Mouse (Mus musculus): ENCODE results near the gene Usp7. TPM values are rescaled to one million over a fixed set of nuclear protein-coding genes. Genes with fewer than 3 reads are reported as not detected.

The Usp7 gene
- polyA plus RNA-seq, 1 experiment, result 26.2 TPM

GRCm38 (mm10) chr16:8663606-8664539, 128.2 kb downstream of the Usp7 start:
- TF ChIP-seq CTCF (conservative IDR thresholded peaks at IDR 0.05; ENCODE audit: insufficient read depth, insufficient read length, low read depth, low read length) (no peak), POLR2A (IDR thresholded peaks at IDR 0.05; ENCODE audit: low read depth, low read length) (no peak)
- H3K4me3 ChIP-seq (ENCODE audit: insufficient read depth, low read depth, low read length), result no peak overlapping the region
- peak overlapping the region; percentile 62 for H3K27ac ChIP-seq (ENCODE audit: insufficient read depth, low read depth, low read length)
- DNase-seq, result peak; percentile 73
- H3K27me3 ChIP-seq (replicated peaks; ENCODE audit: control insufficient read depth, insufficient read depth, low read length), result no peaks in the 10 kb centered on the region
- H3K36me3 ChIP-seq (ENCODE audit: control insufficient read depth, insufficient read depth, low read length), result no peaks in the 10 kb centered on the region
- H3K4me1 ChIP-seq (ENCODE audit: control insufficient read depth, insufficient read depth, low read length), result peaks cover 14% of the 10 kb centered on the region
- WGBS, result 53% methylated on average over 24 of the region's 24 CpGs

GRCm38 (mm10) chr16:8663022-8663421, 129.1 kb downstream of the Usp7 start:
- WGBS, result 76% methylated on average over 2 of the region's 2 CpGs
- TF ChIP-seq CTCF (conservative IDR thresholded peaks at IDR 0.05; ENCODE audit: insufficient read depth, insufficient read length, low read depth, low read length) (no peak), POLR2A (IDR thresholded peaks at IDR 0.05; ENCODE audit: low read depth, low read length) (no peak)
- peak overlapping the region; percentile 62 for H3K27ac ChIP-seq (ENCODE audit: insufficient read depth, low read depth, low read length)
- peak; percentile 51 for DNase-seq
- no peaks in the 10 kb centered on the region for H3K36me3 ChIP-seq (ENCODE audit: control insufficient read depth, insufficient read depth, low read length)
- H3K27me3 ChIP-seq (replicated peaks; ENCODE audit: control insufficient read depth, insufficient read depth, low read length), result no peaks in the 10 kb centered on the region
- H3K4me3 ChIP-seq (ENCODE audit: insufficient read depth, low read depth, low read length), result no peak overlapping the region
- H3K4me1 ChIP-seq (ENCODE audit: control insufficient read depth, insufficient read depth, low read length), result peaks cover 17% of the 10 kb centered on the region

- Histone ChIP-seq H3K27me3 (replicated peaks; ENCODE audit: control insufficient read depth, insufficient read depth, low read length) (no peaks in the 10 kb centered on the region), H3K27ac (ENCODE audit: insufficient read depth, low read depth, low read length) (no peak overlapping the region), H3K4me1 (ENCODE audit: control insufficient read depth, insufficient read depth, low read length) (peaks cover 9% of the 10 kb centered on the region; the same call in 1 of the 2 replicates), H3K36me3 (ENCODE audit: control insufficient read depth, insufficient read depth, low read length) (no peaks in the 10 kb centered on the region), H3K4me3 (ENCODE audit: insufficient read depth, low read depth, low read length) (no peak overlapping the region)
- TF ChIP-seq CTCF (conservative IDR thresholded peaks at IDR 0.05; ENCODE audit: insufficient read depth, insufficient read length, low read depth, low read length), result no peak
- no peak for TF ChIP-seq POLR2A (IDR thresholded peaks at IDR 0.05; ENCODE audit: low read depth, low read length)
- DNase-seq, result peak; percentile 75
- 79% methylated on average over 4 of the region's 4 CpGs for WGBS
Observed at GRCm38 (mm10) chr16:8658764-8659163, 133.3 kb downstream of the Usp7 start.

- H3K27ac ChIP-seq (ENCODE audit: insufficient read depth, low read depth, low read length), result no peak overlapping the region
- no peaks in the 10 kb centered on the region for H3K36me3 ChIP-seq (ENCODE audit: control insufficient read depth, insufficient read depth, low read length)
- TF ChIP-seq POLR2A (IDR thresholded peaks at IDR 0.05; ENCODE audit: low read depth, low read length), result no peak
- no peak for TF ChIP-seq CTCF (conservative IDR thresholded peaks at IDR 0.05; ENCODE audit: insufficient read depth, insufficient read length, low read depth, low read length)
- no peak for DNase-seq
- WGBS, result 80% methylated on average over 4 of the region's 4 CpGs
- H3K27me3 ChIP-seq (replicated peaks; ENCODE audit: control insufficient read depth, insufficient read depth, low read length), result no peaks in the 10 kb centered on the region
- H3K4me1 ChIP-seq (ENCODE audit: control insufficient read depth, insufficient read depth, low read length), result peaks cover 7% of the 10 kb centered on the region; the same call in 1 of the 2 replicates
- H3K4me3 ChIP-seq (ENCODE audit: insufficient read depth, low read depth, low read length), result no peak overlapping the region
Observed at GRCm38 (mm10) chr16:8658349-8658748, 133.8 kb downstream of the Usp7 start.

GRCm38 (mm10) chr16:8656256-8656655, 135.9 kb downstream of the Usp7 start:
- no peak for DNase-seq

GRCm38 (mm10) chr16:8655599-8655998, 136.5 kb downstream of the Usp7 start:
- Histone ChIP-seq H3K27me3 (replicated peaks; ENCODE audit: control insufficient read depth, insufficient read depth, low read length) (no peaks in the 10 kb centered on the region), H3K4me1 (ENCODE audit: control insufficient read depth, insufficient read depth, low read length) (peaks cover 4% of the 10 kb centered on the region; the same call in 1 of the 2 replicates), H3K4me3 (ENCODE audit: insufficient read depth, low read depth, low read length) (no peak overlapping the region), H3K36me3 (ENCODE audit: control insufficient read depth, insufficient read depth, low read length) (no peaks in the 10 kb centered on the region), H3K27ac (ENCODE audit: insufficient read depth, low read depth, low read length) (no peak overlapping the region)
- 83% methylated on average over 9 of the region's 9 CpGs for WGBS
- DNase-seq, result no peak
- TF ChIP-seq POLR2A (IDR thresholded peaks at IDR 0.05; ENCODE audit: low read depth, low read length), result no peak
- TF ChIP-seq CTCF (conservative IDR thresholded peaks at IDR 0.05; ENCODE audit: insufficient read depth, insufficient read length, low read depth, low read length), result peak; percentile 21; the same call in 1 of the 2 replicates

More at GRCm38 (mm10) chr16:8656256-8656655, 135.9 kb downstream of the Usp7 start:
- H3K36me3 ChIP-seq (ENCODE audit: control insufficient read depth, insufficient read depth, low read length), result no peaks in the 10 kb centered on the region
- peaks cover 4% of the 10 kb centered on the region; the same call in 1 of the 2 replicates for H3K4me1 ChIP-seq (ENCODE audit: control insufficient read depth, insufficient read depth, low read length)
- TF ChIP-seq CTCF (conservative IDR thresholded peaks at IDR 0.05; ENCODE audit: insufficient read depth, insufficient read length, low read depth, low read length) (no peak), POLR2A (IDR thresholded peaks at IDR 0.05; ENCODE audit: low read depth, low read length) (no peak)
- H3K27ac ChIP-seq (ENCODE audit: insufficient read depth, low read depth, low read length), result no peak overlapping the region
- no peaks in the 10 kb centered on the region for H3K27me3 ChIP-seq (replicated peaks; ENCODE audit: control insufficient read depth, insufficient read depth, low read length)
- H3K4me3 ChIP-seq (ENCODE audit: insufficient read depth, low read depth, low read length), result no peak overlapping the region
- 91% methylated on average over 2 of the region's 2 CpGs for WGBS

- no peak overlapping the region for H3K4me3 ChIP-seq (ENCODE audit: insufficient read depth, low read depth, low read length)
- TF ChIP-seq CTCF (conservative IDR thresholded peaks at IDR 0.05; ENCODE audit: insufficient read depth, insufficient read length, low read depth, low read length), result no peak
- TF ChIP-seq POLR2A (IDR thresholded peaks at IDR 0.05; ENCODE audit: low read depth, low read length), result no peak
- H3K4me1 ChIP-seq (ENCODE audit: control insufficient read depth, insufficient read depth, low read length), result peaks cover 4% of the 10 kb centered on the region; the same call in 1 of the 2 replicates
- DNase-seq, result no peak
- H3K27ac ChIP-seq (ENCODE audit: insufficient read depth, low read depth, low read length), result no peak overlapping the region
- H3K36me3 ChIP-seq (ENCODE audit: control insufficient read depth, insufficient read depth, low read length), result no peaks in the 10 kb centered on the region
- H3K27me3 ChIP-seq (replicated peaks; ENCODE audit: control insufficient read depth, insufficient read depth, low read length), result no peaks in the 10 kb centered on the region
- 85% methylated on average over 6 of the region's 6 CpGs for WGBS
Observed at GRCm38 (mm10) chr16:8655108-8655507, 137.0 kb downstream of the Usp7 start.
